Mouse (Mus musculus) embryonic facial prominence, embryonic 10.5 days (tissue): ENCODE results near the gene E130218I03Rik. TPM values are rescaled to one million over a fixed set of nuclear protein-coding genes. Genes with fewer than 3 reads are reported as not detected.

Experiments used
- DNase-seq: peaks from one replicate; pipeline ENCODE4 v3.0.0-alpha.2; 2017; ENCODE audit warnings: low spot score
- H3K27ac ChIP-seq: fragments of 300-500 bp; sonication (generic); replicated peaks from 2 replicates; pipeline ENCODE4 v1.5.1; 2016; ENCODE audit warnings: mild to moderate bottlenecking
- H3K27me3 ChIP-seq: fragments of 300-500 bp; sonication (generic); replicated peaks from 2 replicates; pipeline ENCODE4 v1.6.1; 2016; ENCODE audit warnings: low read depth, mild to moderate bottlenecking; ENCODE audit not compliant: poor library complexity, severe bottlenecking
- H3K36me3 ChIP-seq: fragments of 300-500 bp; sonication (generic); replicated peaks from 2 replicates; pipeline ENCODE4 v1.6.1; 2016; ENCODE audit warnings: mild to moderate bottlenecking, moderate library complexity
- H3K4me1 ChIP-seq: fragments of 300-500 bp; sonication (generic); 2 replicates; pipeline ENCODE4 v1.6.1; 2016
- H3K4me3 ChIP-seq: fragments of 300-500 bp; sonication (generic); 2 replicates; pipeline ENCODE4 v1.5.1; 2016; ENCODE audit warnings: mild to moderate bottlenecking, moderate library complexity
- H3K9me3 ChIP-seq: fragments of 300-500 bp; sonication (generic); 2 replicates; pipeline ENCODE4 v1.6.1; 2016; ENCODE audit warnings: mild to moderate bottlenecking
- WGBS: fragments of 180-500 bp; shearing (Covaris S2); methylation state at CpG from one replicate; pipeline ENCODE4 v1.1.7; 2016; 5-methylcytosine and 5-hydroxymethylcytosine counted together
- polyA plus RNA-seq: library from polyadenylated mRNA; unstranded; fragments of >200 nt; fragmentation: Nextera tagmentation; extraction: Ambion mirVana; gene quantifications from 2 replicates; pipeline ENCODE4 v1.2.1, GENCODE M21; 2016

Gene E130218I03Rik
- 0.32 and 1.1 TPM in 2 replicates for polyA plus RNA-seq

GRCm38 (mm10) chr4:134243516-134244250, at the start of gene E130218I03Rik:
E130218I03Rik (plus strand) TSS chr4:134243662.
- Histone ChIP-seq H3K4me1 (peaks cover 40% of the 10 kb centered on the region), H3K27me3 (peaks cover 30% of the 10 kb centered on the region), H3K4me3 (peak within 1 kb of the TSS; percentile 76), H3K27ac (no peak within 1 kb of the TSS), H3K9me3 (no peaks in the 10 kb centered on the region), H3K36me3 (peaks cover 15% of the 10 kb centered on the region)
- WGBS, result 85% methylated on average over 17 of the region's 17 CpGs
- no peak for DNase-seq

GRCm38 (mm10) chr4:134199371-134199770, 44.1 kb upstream of the E130218I03Rik start:
- Histone ChIP-seq H3K4me1 (0 out of 2 replicates have a peak, but pooled peaks cover 3% of the 10 kb centered on the region), H3K9me3 (no peaks in the 10 kb centered on the region), H3K27me3 (no peaks in the 10 kb centered on the region), H3K27ac (no peak overlapping the region), H3K36me3 (no peaks in the 10 kb centered on the region), H3K4me3 (no peak overlapping the region)
- WGBS, result 77% methylated on average over 2 of the region's 2 CpGs
- DNase-seq, result no peak

GRCm38 (mm10) chr4:134202904-134203303, 40.6 kb upstream of the E130218I03Rik start, which contains the start of gene Gm7534:
Gm7534 (minus strand) TSS chr4:134203004.
- Histone ChIP-seq H3K27me3 (no peaks in the 10 kb centered on the region), H3K9me3 (no peaks in the 10 kb centered on the region), H3K36me3 (no peaks in the 10 kb centered on the region), H3K27ac (no peak within 1 kb of the TSS), H3K4me1 (peaks cover 11% of the 10 kb centered on the region), H3K4me3 (no peak within 1 kb of the TSS)
- WGBS, result 91% methylated on average over 4 of the region's 4 CpGs
- DNase-seq, result no peak

- no peak overlapping the region for H3K27ac ChIP-seq
- no peak overlapping the region for H3K4me3 ChIP-seq
- DNase-seq, result no peak
- H3K9me3 ChIP-seq, result no peaks in the 10 kb centered on the region
- no peaks in the 10 kb centered on the region for H3K27me3 ChIP-seq
- WGBS, result 76% methylated on average over 17 of the region's 17 CpGs
- H3K36me3 ChIP-seq, result no peaks in the 10 kb centered on the region
- H3K4me1 ChIP-seq, result peaks cover 11% of the 10 kb centered on the region
These were observed 40.0 kb upstream of the E130218I03Rik start for GRCm38 (mm10) chr4:134203340-134203896.

- H3K36me3 ChIP-seq, result no peaks in the 10 kb centered on the region
- H3K9me3 ChIP-seq, result no peaks in the 10 kb centered on the region
- no peak overlapping the region for H3K4me3 ChIP-seq
- H3K27ac ChIP-seq, result no peak overlapping the region
- WGBS, result 50% methylated on average over 6 of the region's 6 CpGs
- 0 out of 2 replicates have a peak, but pooled peaks cover 5% of the 10 kb centered on the region for H3K27me3 ChIP-seq
- no peak for DNase-seq
- peaks cover 15% of the 10 kb centered on the region for H3K4me1 ChIP-seq
These were observed 36.9 kb upstream of the E130218I03Rik start for GRCm38 (mm10) chr4:134206488-134207053.

GRCm38 (mm10) chr4:134222793-134223600, 20.5 kb upstream of the E130218I03Rik start:
- H3K27me3 ChIP-seq, result no peaks in the 10 kb centered on the region
- DNase-seq, result no peak
- H3K36me3 ChIP-seq, result no peaks in the 10 kb centered on the region
- no peaks in the 10 kb centered on the region for H3K9me3 ChIP-seq
- H3K27ac ChIP-seq, result no peak overlapping the region
- H3K4me1 ChIP-seq, result peaks cover 6% of the 10 kb centered on the region
- 71% methylated on average over 11 of the region's 11 CpGs for WGBS
- no peak overlapping the region for H3K4me3 ChIP-seq

- 70% methylated on average over 8 of the region's 8 CpGs for WGBS
- Histone ChIP-seq H3K4me1 (peaks cover 23% of the 10 kb centered on the region), H3K9me3 (no peaks in the 10 kb centered on the region), H3K4me3 (no peak within 1 kb of the TSS), H3K36me3 (no peaks in the 10 kb centered on the region), H3K27me3 (no peaks in the 10 kb centered on the region), H3K27ac (no peak within 1 kb of the TSS)
- DNase-seq, result no peak
These were observed 16.3 kb upstream of the E130218I03Rik start, which contains the start of gene Catsper4 for GRCm38 (mm10) chr4:134227194-134227593. Catsper4 (minus strand) TSS chr4:134227383.

- H3K27ac ChIP-seq, result no peak overlapping the region
- no peak overlapping the region for H3K4me3 ChIP-seq
- H3K9me3 ChIP-seq, result no peaks in the 10 kb centered on the region
- 0 out of 2 replicates have a peak, but pooled peaks cover 2% of the 10 kb centered on the region for H3K27me3 ChIP-seq
- no peak for DNase-seq
- peaks cover 21% of the 10 kb centered on the region for H3K4me1 ChIP-seq
- 43% methylated on average over 8 of the region's 8 CpGs for WGBS
- H3K36me3 ChIP-seq, result no peaks in the 10 kb centered on the region
These were observed 13.0 kb upstream of the E130218I03Rik start for GRCm38 (mm10) chr4:134230431-134230830.

GRCm38 (mm10) chr4:134234876-134235275, 8.6 kb upstream of the E130218I03Rik start:
- Histone ChIP-seq H3K27me3 (peaks cover 36% of the 10 kb centered on the region), H3K9me3 (no peaks in the 10 kb centered on the region), H3K4me1 (peaks cover 22% of the 10 kb centered on the region), H3K36me3 (no peaks in the 10 kb centered on the region), H3K27ac (no peak overlapping the region), H3K4me3 (no peak overlapping the region)
- 82% methylated on average over 5 of the region's 5 CpGs for WGBS
- no peak for DNase-seq

- DNase-seq, result no peak
- Histone ChIP-seq H3K4me1 (peaks cover 14% of the 10 kb centered on the region), H3K36me3 (0 out of 2 replicates have a peak, but pooled peaks cover 2% of the 10 kb centered on the region), H3K27ac (no peak overlapping the region), H3K4me3 (peak overlapping the region; percentile 49), H3K27me3 (peaks cover 36% of the 10 kb centered on the region), H3K9me3 (no peaks in the 10 kb centered on the region)
- WGBS, result 20% methylated on average over 19 of the region's 19 CpGs
These were observed 5.7 kb upstream of the E130218I03Rik start for GRCm38 (mm10) chr4:134237582-134238278.

- Histone ChIP-seq H3K27me3 (peaks cover 36% of the 10 kb centered on the region), H3K4me1 (peaks cover 14% of the 10 kb centered on the region), H3K4me3 (peak within 1 kb of the TSS; percentile 49), H3K27ac (no peak within 1 kb of the TSS), H3K36me3 (peaks cover 7% of the 10 kb centered on the region), H3K9me3 (no peaks in the 10 kb centered on the region)
- 4% methylated on average over 18 of the region's 18 CpGs for WGBS
- DNase-seq, result peak; percentile 63
These were observed 5.2 kb upstream of the E130218I03Rik start, which contains the start of gene Cnksr1 for GRCm38 (mm10) chr4:134238279-134238651. Cnksr1 (minus strand) TSS chr4:134238399.
